Mouse (Mus musculus): Measurements from ENCODE around the gene Larp4.
A peak's percentile ranks its signal among the peaks of the same experiment; 100 is the strongest.
"Not testable (repeated sequence)": the region's sequence is repeated elsewhere in the genome, so short reads cannot be mapped to it uniquely, and the experiment has no call there.

The Larp4 gene

DNA sequence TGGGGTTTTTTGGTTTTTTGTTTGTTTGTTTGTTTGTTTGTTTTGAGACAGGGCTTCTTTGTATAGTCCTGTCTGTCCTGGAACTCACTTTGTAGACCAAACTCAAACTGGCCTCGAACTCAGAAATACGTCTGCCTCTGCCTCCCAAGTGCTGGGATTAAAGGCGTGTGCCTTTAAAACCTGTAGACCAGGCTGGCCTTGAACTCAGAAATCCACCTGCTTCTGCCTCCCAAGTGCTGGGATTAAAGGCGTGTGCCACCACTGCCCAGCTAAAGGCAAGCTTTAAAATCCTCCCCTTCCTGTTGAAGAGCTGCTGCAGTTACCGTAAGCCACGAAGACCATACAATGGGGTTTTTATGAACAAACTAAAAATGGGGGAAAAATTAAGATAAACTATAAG, at the start of gene Larp4:
Larp4 (plus strand) TSS at position 301 of the 400 bp plus-strand sequence.
- not testable (repeated sequence) for DNase-seq (ENCODE audit: low spot score in 2 of 2)

GRCm38 (mm10) chr15:99931231-99931630, 38.6 kb upstream of the Larp4 start:
- DNase-seq (ENCODE audit: low spot score in 2 of 2): no peak

GRCm38 (mm10) chr15:99934501-99934900, 35.4 kb upstream of the Larp4 start:
- no peak for DNase-seq (ENCODE audit: low spot score in 2 of 2)

DNA sequence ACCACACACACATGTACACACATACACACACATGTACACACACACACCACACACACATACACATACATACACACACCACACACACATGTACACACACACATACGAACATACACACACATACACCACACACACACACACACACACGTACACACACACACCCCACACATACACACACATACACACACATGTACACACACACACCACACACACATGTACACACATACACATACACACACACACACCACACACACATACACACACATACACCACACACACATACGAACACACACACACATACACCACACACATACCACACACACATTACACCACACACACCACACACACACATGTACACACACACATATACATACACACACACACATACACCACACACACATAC, 33.2 kb upstream of the Larp4 start:
- no peak for DNase-seq (ENCODE audit: low spot score in 2 of 2)

DNA sequence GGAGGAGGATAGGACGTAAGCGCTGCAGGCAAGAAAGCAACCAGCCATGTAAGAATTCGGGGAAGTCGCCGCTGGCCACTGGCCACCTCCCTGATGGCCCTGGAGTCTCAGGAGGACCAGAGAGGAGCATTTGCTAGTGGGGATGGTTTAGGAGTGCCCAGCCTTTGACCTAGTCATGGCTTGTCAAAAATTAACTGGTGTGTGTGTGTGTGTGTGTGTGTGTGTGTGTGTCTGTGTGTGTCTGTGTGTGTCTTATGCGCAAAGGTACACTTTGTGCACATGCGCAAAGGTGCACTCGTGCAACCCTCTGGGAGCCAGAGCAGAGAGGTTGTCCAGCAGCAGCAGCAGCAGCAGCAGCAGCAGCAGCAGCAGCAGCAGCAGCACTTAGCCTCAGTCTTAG, 32.0 kb upstream of the Larp4 start:
- no peak for DNase-seq (ENCODE audit: low spot score in 2 of 2)

GRCm38 (mm10) chr15:99940426-99940825, 29.4 kb upstream of the Larp4 start:
- DNase-seq (ENCODE audit: low spot score in 2 of 2): no peak

DNA sequence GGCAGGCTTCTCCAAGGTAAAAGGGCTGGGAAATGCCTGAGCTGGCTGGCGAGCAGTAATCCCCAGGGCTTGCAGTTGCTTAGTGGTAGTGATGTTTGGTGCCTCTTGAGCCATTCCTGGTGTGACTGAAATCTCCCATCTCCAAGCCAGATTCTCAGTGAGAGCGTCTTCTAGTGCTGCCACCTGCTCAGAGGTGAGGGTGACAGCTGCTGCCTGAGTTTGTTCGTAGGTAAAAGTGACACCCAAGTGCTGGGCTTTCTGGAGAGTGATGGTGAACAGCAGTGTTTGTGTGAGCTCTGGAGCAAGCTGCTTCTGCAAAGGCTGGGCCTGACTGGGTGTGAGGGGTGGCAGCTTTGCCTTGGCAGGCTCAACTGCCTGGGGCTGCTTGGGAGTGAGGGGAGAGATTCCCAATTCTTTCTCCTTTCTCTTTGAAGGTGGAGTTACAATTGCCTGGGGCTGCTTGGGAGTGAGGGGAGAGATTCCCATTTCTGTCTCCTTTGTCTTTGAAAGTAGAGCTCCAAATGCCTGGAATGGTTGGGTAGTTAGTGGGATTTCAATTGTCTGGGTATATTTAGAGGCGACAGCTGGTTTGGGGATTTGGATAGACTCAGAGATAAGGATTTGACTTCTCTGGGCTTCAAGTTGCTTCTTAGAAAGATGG, 28.8 kb upstream of the Larp4 start:
- no peak for DNase-seq (ENCODE audit: low spot score in 2 of 2)

GRCm38 (mm10) chr15:99955324-99955723, 14.5 kb upstream of the Larp4 start:
- no peak for DNase-seq (ENCODE audit: low spot score in 2 of 2)

DNA sequence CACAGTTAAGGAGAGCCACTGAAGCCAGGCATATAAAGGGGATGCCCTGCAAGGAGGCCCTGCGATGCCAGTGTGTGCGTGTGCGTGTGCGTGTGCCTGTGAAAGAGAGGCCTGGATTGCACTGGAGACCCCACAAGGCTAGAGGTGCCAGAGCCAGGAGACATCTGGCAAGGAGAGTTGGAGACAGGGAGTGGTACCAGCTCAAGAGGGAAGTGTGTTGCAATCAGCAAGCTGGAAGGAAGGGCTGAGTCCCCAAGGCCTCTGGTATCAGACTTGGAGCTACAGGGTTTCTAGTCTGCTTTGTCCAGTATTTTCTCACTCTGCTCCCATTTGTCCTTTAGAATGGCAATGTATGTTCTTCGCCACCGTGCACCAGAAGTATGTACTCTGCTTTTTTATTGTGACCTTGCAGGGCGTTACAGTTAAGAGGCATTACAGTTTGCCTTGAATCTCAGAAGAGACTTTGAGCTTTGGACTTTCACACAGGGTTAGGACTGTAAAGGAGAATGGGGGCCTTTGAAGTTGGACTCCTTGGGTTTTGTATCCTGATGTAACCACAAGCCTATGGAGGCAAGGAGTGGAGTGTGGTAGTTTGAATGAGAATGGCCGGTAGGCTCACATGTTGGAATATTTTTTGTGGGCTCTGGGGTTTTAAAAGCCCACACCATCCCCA, 4.6 kb upstream of the Larp4 start:
- no peak for DNase-seq (ENCODE audit: low spot score in 2 of 2)

DNA sequence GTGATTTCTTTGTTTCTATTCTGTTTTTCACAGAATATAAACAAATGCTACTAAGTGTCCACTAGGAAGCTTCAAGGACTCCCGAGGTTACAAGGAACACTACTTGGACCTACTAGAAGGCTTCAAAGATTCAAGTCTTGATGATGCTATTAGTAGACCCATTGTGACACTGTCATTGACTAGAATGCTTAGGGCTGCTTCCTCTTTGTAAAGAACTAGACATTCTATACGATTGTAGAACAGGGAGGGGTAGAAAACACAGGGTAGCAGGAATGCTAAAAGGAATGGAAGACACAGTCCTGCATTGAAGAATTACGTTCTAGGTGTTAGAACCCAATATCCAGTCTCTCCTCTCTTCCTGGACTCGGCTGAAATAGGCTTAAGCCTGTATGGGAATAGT, 2.9 kb upstream of the Larp4 start, which contains the start of gene Fam186a:
Fam186a (minus strand) TSS at position 101 of the 400 bp plus-strand sequence.
- DNase-seq (ENCODE audit: low spot score in 2 of 2): no peak

DNA sequence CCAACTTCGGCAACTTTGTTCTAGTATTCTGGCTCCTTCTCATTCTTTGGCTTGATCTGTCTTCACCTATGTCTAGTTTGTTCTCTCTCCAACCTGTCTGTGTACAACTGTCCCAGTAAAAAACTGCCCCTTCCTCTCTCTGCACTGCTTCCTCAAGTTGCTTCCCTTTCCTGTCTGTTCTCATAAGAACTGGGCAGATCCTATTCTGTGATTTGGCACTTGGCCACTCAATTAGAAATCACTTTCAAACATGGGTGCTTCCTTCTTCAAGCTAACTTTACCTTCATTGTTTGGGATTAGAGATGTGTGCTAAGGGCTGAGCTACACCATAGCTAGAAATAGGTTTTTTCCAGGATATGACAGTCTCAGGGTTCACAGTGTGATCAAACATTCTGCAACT, 741 bp downstream of the Larp4 start:
- DNase-seq (ENCODE audit: low spot score in 2 of 2): no peak

- DNase-seq (ENCODE audit: low spot score in 2 of 2): peak; percentile 95 to 96
These were observed 2.6 kb downstream of the Larp4 start for GRCm38 (mm10) chr15:99972361-99972988.

- DNase-seq (ENCODE audit: low spot score in 2 of 2): no peak
These were observed 3.4 kb downstream of the Larp4 start for GRCm38 (mm10) chr15:99972989-99973911.

DNA sequence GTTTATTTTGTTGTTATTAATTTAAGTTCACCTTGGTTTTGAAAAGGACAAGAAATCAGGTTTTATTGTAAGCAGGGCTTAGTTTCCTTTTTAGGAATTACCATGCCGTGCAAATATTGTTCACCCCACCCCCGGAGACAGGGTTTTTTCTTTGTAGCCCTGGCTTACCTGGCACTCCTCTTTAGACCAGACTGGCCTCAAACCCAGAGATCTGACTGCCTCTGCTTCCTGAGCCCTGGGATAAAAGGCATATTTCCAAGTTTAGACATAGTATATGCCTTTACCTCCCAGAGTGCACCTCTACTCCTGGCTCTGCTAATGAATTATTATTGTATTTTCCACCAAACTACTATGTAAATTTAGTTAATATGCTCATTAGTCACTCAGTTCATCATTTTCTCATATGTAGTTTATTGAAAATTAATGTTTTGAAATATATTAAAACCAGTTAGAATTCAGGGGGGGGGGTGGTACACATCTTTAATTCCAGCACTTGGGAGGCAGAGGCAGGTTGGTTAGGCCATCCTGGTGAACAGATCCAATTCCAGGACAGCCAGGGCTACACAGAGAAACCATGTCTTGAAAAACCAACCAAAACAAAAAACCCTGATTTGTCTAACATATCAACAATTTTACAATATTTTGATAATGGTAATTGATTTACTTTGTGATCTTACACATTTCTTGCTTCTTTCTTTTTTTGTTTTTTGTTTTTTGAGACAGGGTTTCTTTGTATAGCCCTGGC, 4.8 kb downstream of the Larp4 start:
- no peak for DNase-seq (ENCODE audit: low spot score in 2 of 2)

DNA sequence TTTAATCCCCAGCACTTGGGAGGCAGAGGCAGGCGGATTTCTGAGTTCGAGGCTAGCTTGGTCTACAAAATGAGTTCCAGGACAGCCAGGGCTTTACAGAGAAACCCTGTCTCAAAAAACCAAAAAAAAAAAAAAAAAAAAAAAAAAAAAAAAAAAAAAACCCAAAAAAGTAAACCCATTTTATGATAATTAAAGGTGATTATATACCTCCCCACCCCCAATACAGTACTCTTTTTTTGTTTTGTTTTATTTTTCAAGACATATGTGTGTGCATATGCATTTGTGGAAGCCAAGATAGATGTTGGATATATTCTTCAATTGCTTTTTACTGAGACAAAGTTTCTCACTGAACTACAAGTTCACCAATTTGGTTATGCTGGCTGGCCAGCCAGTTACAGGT, 6.3 kb downstream of the Larp4 start:
- DNase-seq (ENCODE audit: low spot score in 2 of 2): not testable (repeated sequence)

- no peak for DNase-seq (ENCODE audit: low spot score in 2 of 2)
These were observed 9.4 kb downstream of the Larp4 start for GRCm38 (mm10) chr15:99979266-99979665.

GRCm38 (mm10) chr15:99979715-99980114, 9.8 kb downstream of the Larp4 start:
- DNase-seq (ENCODE audit: low spot score in 2 of 2): no peak

- no peak for DNase-seq (ENCODE audit: low spot score in 2 of 2)
These were observed 23.2 kb downstream of the Larp4 start for GRCm38 (mm10) chr15:99993100-99993499.

DNA sequence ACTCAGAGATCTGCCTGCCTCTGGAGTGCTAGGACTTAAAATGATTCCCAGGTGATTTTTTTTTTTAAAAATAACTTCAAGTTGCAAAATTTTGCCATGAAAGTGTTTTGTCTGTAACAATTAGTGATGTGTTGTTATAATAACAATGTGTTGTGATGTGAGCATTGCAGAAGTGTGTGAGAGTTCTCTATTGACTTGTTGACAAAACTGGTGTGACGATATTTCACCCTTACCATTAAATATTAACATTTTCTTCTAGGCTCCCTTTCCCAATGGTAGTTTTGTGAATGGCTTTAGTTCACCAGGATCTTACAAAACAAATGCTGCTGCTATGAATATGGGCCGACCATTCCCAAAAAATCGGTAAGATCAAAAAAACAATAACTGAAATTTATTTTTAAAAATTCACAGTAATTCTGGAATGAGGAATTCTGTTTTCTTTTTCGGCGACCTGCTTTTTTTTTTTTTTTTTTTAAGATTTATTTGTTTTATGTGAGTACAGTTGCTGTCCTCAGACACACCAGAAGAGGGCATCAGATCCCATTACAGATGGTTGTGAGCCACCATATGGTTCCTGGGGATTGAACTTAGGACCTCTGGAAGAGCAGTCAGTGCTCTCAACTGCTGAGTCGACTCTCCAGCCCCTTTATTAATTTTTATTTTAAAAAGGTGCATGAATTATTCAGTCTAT, 27.4 kb downstream of the Larp4 start:
- no peak for DNase-seq (ENCODE audit: low spot score in 2 of 2)

GRCm38 (mm10) chr15:99999390-99999789, 29.5 kb downstream of the Larp4 start:
- no peak for DNase-seq (ENCODE audit: low spot score in 2 of 2)

Measured in frontal cortex, postnatal 36 days (tissue).